Mouse (Mus musculus) layer of hippocampus, adult 6 months (tissue): Measurements from ENCODE around the gene Foxp2. TPM values are rescaled to one million over a fixed set of nuclear protein-coding genes. Genes with fewer than 3 reads are reported as not detected.

Experiments
- long read RNA-seq, 2 experiments: library from polyadenylated mRNA; unstranded; transcript quantifications; one replicate each; pipeline ENCODE4 v2.0.0; 2019 to 2020
- microRNA-seq: library from miRNA; unstranded; fragments of <30 nt; microRNA quantifications from one replicate; pipeline ENCODE4 v1.2.0, GENCODE M21; 2020
- polyA plus RNA-seq: library from polyadenylated mRNA; unstranded; fragments of <200 nt; fragmentation: Nextera tagmentation; gene quantifications from 2 replicates; pipeline ENCODE4 v1.2.3, GENCODE M21; 2021

Foxp2 gene
- polyA plus RNA-seq = 1.4 and 2.1 TPM in 2 replicates
- long read RNA-seq, experiment 1, partial matches to known transcripts = 1 of 2 reads
- long read RNA-seq, experiment 1, other reads (novel, unspliced or antisense) = 1 of 2 reads
- long read RNA-seq, experiment 2, partial matches to known transcripts = 19 of 30 reads
- long read RNA-seq, experiment 2, other reads (novel, unspliced or antisense) = 10 of 30 reads

GRCm38 (mm10) chr6:14901183-14901970 is at the start of gene Foxp2:
TSS of gene Foxp2 (plus strand) at chr6:14901349.

Small RNAs within 50 kb of the gene (microRNA-seq; reads per million reads assigned to microRNA genes)
- not detected for gene Gm25470

Other genes starting within 250 kb of the Foxp2 start
- not detected in 2 replicates for gene Ppp1r3a, start 146.1 kb upstream of the Foxp2 start, polyA plus RNA-seq